Mouse (Mus musculus): ENCODE data around the gene Neurog3.

Neurog3 gene

DNA sequence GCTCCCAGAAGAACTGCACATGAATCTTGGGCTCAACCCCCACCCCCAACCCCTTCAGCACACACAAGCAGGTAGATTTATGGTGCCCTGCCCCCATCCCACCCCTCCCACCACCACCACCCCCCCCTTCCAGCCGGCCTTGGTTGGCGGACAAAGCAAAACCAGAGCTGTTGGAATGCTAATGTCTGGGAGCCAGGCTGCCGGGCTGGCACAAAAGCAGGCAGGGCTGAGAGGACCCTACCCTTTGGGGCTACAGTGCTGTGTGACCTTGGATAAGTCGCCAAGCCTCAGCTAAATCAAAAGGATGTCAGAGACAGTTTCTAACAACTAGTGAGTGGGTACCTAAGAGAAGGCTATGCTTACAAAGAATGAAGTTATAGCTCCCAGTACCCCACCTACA lies 4.3 kb downstream of the Neurog3 start:
- DNase-seq (ENCODE audit: low spot score): no peak

DNA sequence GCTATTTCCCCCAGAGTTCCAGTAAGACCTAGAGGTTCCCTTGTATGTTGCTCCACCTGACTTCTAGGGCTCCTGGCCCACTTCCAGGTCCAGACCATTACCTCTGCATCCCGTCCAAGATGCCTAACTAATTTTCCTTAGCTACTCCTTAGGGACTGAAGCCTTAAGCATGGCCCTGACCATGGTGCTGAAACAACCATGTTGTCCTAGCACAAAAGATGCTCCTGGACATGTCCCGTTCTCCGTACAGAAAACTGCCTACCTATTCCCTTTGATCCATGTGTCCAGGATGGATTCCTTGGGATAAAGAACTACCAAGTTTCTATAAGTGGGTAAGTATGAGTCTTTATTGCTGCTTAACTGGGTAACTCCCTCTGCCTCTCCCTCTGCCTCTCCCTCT lies 5.2 kb downstream of the Neurog3 start:
- no peak for DNase-seq (ENCODE audit: low spot score)

DNA sequence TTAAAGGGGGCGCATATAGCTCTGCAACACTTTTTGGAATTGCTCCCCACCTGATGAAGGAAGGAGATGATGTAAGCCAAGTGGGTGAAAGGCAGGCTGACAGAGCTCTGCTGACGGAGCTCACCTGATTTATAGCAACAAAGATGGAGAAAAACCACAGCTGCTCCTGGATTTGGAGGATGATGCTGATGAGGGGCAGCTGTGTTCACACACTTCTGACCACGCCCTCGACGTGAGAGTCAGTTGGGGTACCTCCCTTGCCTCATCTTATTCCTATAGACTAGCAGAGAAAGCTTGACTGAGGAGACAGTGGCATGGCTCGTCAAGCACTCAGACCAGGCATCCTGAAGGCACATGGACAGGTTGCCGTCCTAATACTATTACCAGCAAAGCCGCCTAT lies 10.9 kb downstream of the Neurog3 start, which contains the start of gene Fam241b:
Fam241b (minus strand) TSS at position 101 of the 400 bp plus-strand sequence.
- DNase-seq (ENCODE audit: low spot score): no peak

DNA sequence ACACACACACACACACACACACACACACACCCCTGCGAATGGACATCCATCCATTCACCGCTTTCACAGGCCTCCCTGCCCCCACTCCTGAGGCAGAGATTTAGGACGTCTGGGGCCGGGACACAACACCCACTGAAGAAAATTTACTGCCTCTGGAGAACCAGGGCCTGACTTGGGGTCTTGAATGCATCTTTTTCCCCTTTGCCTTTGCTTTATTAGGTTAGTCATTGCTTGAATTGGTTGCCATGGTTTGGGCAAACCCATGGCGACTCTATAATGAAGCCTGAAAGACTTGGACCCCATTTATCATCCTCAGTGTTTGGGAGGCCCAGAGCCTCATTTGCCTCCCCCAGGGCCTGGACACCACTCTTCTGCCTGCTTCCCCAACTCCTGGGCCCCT lies 13.1 kb downstream of the Neurog3 start:
- DNase-seq (ENCODE audit: low spot score): no peak

DNA sequence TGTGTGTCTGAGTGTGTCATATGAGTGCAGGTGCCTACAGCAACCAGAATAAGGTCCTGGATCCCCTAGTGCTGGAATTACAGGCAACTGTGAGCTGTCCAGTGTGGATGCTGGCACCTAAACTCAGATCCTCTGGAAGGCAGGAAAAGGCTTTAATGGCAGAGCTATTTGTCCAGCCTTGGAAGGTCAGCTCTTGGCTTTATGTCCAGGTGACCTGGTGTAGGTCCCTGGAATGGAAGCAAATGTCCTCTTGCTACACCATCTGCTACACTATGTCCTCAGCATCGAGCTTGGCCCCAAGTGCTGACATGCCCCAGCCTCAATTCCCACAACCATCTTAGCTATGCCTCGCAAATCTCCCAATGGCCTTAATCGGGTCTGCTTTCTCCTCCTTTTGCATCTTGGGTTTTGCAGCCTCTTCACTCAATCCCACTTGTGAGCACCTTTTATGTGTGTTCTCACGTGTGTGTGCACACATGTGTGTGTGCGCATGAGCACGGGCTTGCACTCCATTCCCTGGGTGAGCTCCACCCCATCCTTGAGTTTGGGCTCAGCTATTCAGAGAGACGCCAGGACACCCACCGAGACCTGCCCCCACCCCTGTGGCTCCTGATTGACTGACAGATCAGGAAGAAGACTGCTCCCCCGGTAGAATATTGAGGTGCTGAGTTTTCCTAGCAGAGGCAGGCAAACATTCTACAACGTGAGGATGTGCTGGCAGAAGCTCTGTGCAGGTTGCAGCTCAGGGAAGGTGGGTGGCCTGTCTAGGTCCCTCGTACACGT lies 14.8 kb downstream of the Neurog3 start:
- DNase-seq (ENCODE audit: low spot score): no peak

DNA sequence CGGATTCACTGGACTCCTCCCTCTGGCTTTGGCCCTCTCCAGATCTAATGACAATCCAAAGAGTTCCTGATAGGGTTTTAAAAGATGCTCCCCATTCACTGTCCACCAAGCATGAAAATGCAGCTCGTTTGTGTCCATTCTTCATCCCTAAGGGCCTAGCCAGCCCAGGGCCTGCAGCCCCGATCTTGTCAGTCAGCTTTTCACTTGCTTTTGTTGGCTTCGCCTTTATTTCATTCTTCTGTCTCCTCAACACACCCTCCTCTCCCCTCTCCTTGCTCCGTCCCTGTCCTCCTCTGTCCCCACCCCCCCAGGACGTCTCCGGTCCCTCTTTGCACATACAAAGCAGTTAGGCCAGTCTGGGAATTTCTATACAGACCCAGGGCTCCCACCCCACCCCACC lies 17.0 kb downstream of the Neurog3 start:
- no peak for DNase-seq (ENCODE audit: low spot score)

DNA sequence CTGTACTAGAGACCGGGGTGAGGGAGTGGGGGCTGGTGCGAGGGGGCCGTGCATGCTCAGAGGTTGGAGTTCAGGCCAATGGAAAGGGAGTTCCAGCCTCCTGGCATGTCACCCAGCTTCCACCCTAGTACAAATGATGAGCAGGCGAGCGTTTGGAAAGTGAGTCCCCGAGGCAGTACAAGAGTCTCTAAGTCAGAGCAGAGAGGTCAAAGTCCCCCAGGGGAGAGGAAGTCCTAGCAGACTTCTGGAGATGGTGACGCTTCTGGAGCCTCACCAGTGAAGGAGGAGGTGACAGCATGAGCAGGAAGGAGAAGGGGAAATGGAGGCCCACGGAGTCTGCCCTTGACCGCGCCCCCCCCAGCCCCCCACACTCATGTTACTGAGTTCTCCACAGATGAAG lies 29.5 kb downstream of the Neurog3 start:
- no peak for DNase-seq (ENCODE audit: low spot score)

DNA sequence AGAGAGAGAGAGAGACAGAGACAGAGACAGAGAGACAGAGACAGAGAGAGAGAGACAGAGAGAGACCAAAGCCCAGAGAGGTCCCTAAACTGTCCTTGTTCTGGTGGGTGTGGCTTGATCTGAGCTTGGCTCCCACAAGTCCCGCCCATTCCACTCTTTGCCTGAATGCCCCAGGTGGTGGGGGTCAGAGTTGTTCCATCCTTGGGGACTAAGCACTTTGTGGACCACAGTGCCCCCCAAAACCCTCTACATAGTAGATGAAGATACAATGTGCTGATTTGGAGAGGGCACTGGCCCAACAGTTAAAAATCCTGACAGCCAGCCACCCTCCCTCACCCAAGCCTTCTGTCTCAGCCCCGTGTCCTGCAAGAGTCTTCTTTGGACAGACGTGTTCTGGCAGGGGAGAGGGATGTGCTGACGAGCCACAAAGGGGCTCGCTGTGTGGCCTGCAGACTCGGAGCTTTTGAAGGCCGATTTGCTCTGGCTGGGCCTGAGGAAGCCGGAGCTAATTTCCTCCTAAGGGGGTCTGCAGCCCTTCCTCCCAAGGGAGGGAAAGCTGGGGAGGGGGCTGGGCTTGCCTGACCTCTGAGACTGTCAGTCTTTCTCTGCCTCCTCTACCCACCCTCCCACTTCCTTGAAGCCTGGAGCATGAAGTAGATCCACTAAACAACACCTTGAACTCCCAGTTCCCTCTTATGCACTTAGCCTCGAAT lies 40.1 kb downstream of the Neurog3 start:
- DNase-seq (ENCODE audit: low spot score): no peak

DNA sequence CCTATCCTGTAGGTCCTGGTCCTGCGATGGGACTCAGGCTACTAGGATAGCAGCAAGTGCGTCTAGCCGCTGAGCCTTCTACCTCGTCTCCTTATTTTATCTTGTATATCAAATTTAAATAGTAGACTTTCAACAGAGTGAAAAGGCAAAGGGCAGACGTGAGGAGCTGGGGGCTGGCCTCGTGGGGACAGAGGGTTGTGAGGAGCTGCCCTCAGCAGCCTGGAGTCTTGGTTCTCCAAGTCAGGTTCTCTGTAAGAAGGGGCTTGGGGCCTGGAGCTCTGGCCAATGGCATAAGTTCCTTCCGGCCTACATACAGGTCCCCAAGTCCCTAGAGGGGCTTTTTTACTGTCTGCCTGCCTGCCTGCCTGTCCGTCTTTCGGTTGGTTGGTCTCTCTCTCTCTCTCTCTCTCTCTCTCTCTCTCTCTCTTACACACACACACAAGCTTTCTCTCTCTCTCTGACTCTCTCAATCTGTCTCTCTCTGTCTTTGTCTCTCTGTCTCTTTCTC lies 41.1 kb downstream of the Neurog3 start:
- DNase-seq (ENCODE audit: low spot score): no peak

DNA sequence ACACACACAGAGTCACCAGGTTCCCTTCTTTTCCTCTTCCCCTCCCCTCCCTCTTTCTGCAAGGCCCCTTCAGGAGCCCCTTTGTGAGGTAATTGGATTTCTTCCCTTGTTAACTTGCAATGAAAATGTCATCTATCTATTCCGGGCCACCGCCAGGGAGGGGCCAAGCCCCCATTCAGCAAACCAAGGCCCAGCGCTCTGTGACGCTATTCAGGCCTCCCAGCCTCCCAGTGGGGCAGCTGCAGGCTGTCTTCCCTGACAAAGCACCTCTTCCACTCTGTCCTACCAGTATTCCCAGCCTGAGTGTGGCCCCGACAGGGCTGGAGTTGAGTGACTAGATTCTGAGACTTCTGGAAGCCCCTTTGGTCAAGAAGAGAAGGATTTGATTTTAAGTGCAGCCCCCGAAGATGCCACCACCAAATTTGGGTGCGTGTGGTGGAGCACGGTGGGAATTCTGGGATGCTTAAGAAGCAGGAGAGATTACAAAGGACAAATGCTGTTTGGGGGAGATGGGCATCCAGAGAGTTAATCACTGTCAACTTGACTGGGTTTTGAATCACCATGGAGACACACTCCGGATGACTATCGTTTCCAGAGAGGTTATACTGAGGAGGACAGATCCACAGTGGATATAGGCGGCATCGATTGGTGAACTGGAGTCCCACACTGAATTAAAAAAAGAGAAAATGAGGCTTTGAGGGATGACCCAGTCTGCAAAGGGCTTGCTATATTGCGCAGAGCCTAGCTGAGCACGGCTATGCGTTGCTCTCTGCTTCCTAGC lies 41.8 kb downstream of the Neurog3 start:
- no peak for DNase-seq (ENCODE audit: low spot score)

DNA sequence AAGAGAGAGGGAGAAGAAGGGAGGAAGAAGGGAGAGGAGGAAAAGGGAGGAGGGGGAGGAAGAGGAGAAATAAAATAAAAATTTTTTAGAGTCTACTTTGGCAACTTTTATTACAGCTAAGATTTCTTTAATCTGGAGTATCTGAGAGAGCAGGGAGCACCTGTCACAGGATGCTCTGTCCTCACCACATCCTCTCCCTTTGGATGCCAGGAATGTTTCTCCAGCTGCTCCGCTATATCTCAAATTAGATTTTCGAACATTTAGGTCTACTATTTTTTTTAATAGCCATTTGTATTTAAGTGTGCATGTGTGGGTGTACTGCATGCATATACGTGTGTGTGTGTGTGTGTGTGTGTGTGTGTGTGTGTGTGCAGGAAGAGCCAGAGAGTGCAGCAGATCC lies 47.1 kb downstream of the Neurog3 start:
- DNase-seq (ENCODE audit: low spot score): no peak

DNA sequence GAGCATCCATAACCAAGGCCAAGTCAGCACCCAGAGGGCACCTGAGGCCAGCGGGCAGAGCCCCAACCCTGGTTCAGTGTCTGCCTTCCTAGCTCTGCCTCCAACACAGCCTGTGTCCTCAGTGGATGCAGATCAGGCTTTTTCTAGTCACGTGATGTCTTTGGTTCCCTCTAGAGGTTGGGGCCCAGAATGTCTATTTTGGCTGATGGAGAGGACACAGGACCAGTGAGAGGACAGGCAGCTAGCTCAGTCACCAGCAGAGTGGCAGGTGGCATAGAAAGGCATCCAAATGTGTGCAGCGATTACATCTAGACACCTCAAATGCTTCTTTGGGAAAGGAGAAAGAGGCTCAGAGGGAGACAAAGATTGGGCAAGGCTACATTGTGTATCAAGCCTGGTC lies 48.8 kb downstream of the Neurog3 start:
- no peak for DNase-seq (ENCODE audit: low spot score)

DNA sequence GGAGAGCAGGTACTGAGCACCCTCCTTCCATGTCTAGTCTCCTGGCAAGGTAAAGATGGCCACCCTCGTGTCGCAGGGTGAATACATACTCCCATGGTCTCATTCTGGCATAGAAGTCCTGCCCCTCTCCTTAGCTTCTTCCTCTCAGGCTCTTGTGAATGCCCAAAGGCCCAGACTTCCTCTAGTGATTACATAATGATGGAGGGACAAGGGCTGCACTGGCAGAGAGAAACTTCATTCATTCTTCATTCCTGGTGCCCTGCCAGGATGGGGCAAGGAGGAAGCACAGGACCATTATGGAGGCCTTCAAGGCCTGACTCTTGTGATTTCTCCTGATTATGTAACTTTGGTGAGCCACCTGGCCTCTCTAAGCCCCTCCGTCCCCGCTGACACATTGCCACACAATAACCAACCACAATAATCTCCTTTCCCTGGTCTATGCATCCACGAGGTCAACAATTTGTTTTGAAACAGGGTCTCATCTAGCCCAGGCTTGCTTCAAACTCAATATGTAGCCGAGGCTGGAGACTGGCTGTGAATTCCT lies 49.7 kb downstream of the Neurog3 start:
- DNase-seq (ENCODE audit: low spot score): no peak

DNA sequence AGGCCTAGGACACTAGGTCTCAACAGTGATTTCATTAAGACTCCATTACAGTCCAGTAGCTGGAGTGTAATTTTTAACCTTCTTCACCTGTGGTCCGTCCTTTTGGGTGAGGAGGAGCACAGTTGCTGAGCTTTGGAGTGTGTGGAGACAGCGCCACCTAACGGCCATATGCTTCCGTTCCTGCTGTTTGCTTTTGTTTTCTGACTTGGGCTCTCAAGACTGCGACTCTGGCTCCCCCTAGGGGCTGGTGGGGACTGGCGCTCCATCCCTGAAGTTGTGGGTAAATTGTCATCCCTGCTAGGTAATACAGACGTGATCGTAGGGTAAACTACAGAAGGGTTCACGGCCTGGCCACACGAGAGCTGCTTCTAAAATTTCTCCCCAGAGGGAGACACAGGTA lies 50.2 kb downstream of the Neurog3 start:
- DNase-seq (ENCODE audit: low spot score): peak; percentile 93
